Mouse (Mus musculus) forebrain, embryonic 12.5 days (tissue): ENCODE results near the gene Gpr176. TPM values are rescaled to one million over a fixed set of nuclear protein-coding genes. Genes with fewer than 3 reads are reported as not detected.
A peak's percentile ranks its signal among the peaks of the same experiment; 100 is the strongest.

Experiments
- ATAC-seq: fragments of 200-750 bp; cut with Nextera tagmentation; 2 replicates; pipeline ENCODE4 v1.8.0; 2017; ENCODE audit warnings: moderate TSS enrichment; ENCODE audit not compliant: low FRiP score
- H3K27ac ChIP-seq: fragments of 300-500 bp; sonication (generic); 2 replicates; pipeline ENCODE4 v1.5.1; 2016; ENCODE audit warnings: mild to moderate bottlenecking
- H3K27me3 ChIP-seq: fragments of 300-500 bp; sonication (generic); 2 replicates; pipeline ENCODE4 v1.6.1; 2016; ENCODE audit warnings: mild to moderate bottlenecking
- H3K36me3 ChIP-seq: fragments of 300-500 bp; sonication (generic); replicated peaks from 2 replicates; pipeline ENCODE4 v1.6.1; 2016; ENCODE audit warnings: mild to moderate bottlenecking
- H3K4me1 ChIP-seq: fragments of 300-500 bp; sonication (generic); 2 replicates; pipeline ENCODE4 v1.6.1; 2016
- H3K4me2 ChIP-seq: fragments of 300-500 bp; sonication (generic); 2 replicates; pipeline ENCODE4 v1.6.1; 2016; ENCODE audit warnings: mild to moderate bottlenecking, moderate library complexity
- H3K4me3 ChIP-seq: fragments of 300-500 bp; sonication (generic); replicated peaks from 2 replicates; pipeline ENCODE4 v1.5.1; 2016; ENCODE audit warnings: mild to moderate bottlenecking
- H3K9ac ChIP-seq: fragments of 300-500 bp; sonication (generic); 2 replicates; pipeline ENCODE4 v1.6.1; 2016; ENCODE audit warnings: mild to moderate bottlenecking
- H3K9me3 ChIP-seq: fragments of 300-500 bp; sonication (generic); 2 replicates; pipeline ENCODE4 v1.6.1; 2016
- WGBS: fragments of 180-500 bp; shearing (Covaris S2); methylation state at CpG from one replicate; pipeline ENCODE4 v1.1.7; 2016; 5-methylcytosine and 5-hydroxymethylcytosine counted together
- polyA plus RNA-seq: library from polyadenylated mRNA; unstranded; fragments of >200 nt; fragmentation: Nextera tagmentation; extraction: Ambion mirVana; gene quantifications from 2 replicates; pipeline ENCODE4 v1.2.1, GENCODE M21; 2016

Gene Gpr176
- polyA plus RNA-seq, 1 experiment from 2014 or later: 0.82 TPM

DNA sequence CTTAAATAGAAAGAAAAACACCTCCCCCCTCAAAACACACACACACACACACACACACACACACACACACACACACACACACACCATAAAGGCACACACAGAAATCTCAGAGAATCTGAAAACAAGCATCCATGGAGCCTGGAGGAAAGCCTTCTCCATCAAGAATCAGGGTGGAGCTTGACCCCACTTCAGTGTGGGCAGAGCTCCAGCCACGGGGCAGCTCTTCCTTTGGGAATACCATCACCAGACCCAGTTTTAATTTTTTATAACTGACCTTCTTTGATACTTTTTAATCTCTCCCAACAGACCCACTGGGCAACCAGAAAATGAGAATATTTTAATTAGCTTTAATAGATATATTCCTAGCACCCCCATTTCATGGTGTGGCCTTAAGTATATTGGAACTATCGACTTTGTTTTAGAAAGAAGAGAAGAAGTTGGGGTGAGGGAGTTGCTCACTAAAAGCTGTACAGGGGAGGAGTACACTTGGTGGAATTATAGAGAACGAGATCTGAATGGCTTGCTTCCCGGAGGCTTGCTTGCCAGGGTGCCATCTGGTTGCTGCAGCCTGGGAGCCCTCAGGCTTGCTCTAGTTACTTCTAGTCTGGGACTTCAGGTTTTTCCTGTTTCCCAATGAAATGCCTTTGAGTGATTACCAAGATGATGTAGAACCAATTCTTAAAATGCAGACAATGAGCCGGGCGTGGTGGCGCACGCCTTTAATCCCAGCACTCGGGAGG lies 84.7 kb downstream of the Gpr176 start:
- 90% methylated on average over 9 of the region's 9 CpGs for WGBS
- H3K4me3 ChIP-seq: no peak overlapping the region
- H3K9ac ChIP-seq: no peak overlapping the region
- ATAC-seq: no peak
- H3K4me1 ChIP-seq: no peaks in the 10 kb centered on the region; the same call in 1 of the 2 replicates
- no peak overlapping the region for H3K4me2 ChIP-seq
- H3K27me3 ChIP-seq: no peaks in the 10 kb centered on the region
- no peak overlapping the region for H3K27ac ChIP-seq
- no peaks in the 10 kb centered on the region for H3K9me3 ChIP-seq
- no peaks in the 10 kb centered on the region for H3K36me3 ChIP-seq

DNA sequence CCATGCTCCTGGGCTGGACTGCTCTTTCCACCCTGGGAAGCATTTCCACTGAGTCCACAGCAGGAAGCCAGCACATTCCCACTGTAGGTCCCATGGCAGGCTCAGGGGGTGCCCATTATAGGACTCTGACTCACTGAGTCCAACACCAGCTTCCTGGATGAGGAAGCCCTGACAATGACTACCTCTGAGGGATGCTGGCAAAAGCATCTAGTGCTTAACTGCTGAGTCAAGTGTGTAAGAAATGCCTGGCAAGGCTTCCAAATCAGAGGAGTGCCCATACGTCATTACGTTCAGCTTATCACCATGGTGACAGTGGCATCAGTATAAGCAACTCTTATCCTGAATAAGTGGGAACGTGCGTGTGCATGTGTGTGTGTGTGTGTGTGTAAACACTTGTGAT lies 85.5 kb downstream of the Gpr176 start:
- no peaks in the 10 kb centered on the region for H3K27me3 ChIP-seq
- no peak overlapping the region for H3K27ac ChIP-seq
- WGBS: 80% methylated on average over 4 of the region's 4 CpGs
- H3K4me2 ChIP-seq: no peak overlapping the region
- ATAC-seq: no peak
- H3K4me3 ChIP-seq: no peak overlapping the region
- H3K9me3 ChIP-seq: no peaks in the 10 kb centered on the region
- H3K4me1 ChIP-seq: no peaks in the 10 kb centered on the region
- H3K36me3 ChIP-seq: no peaks in the 10 kb centered on the region
- no peak overlapping the region for H3K9ac ChIP-seq

DNA sequence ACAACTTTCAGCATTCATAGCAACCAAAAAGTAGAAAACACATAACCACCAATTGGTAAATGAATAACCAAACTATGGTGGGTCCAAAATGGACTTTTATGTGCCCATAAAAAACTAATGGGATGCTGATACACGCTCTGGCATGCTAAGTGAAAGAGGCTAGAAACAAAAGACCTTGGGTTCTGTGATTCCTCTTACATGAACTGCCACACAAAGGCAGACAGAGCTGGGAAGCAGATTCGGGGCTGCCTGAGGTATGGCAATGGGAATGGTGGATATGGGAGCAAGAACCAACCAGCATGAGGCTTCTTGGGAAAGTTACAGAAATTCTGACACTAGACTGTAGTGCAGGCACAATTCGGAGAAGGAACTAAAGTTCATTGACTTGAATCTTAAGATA lies 90.8 kb downstream of the Gpr176 start:
- H3K36me3 ChIP-seq: no peaks in the 10 kb centered on the region
- H3K4me1 ChIP-seq: no peaks in the 10 kb centered on the region
- no peak overlapping the region for H3K9ac ChIP-seq
- H3K9me3 ChIP-seq: no peaks in the 10 kb centered on the region
- no peak overlapping the region for H3K4me3 ChIP-seq
- H3K27me3 ChIP-seq: no peaks in the 10 kb centered on the region
- WGBS: 80% methylated on average over 3 of the region's 3 CpGs
- no peak for ATAC-seq
- H3K4me2 ChIP-seq: no peak overlapping the region
- H3K27ac ChIP-seq: no peak overlapping the region

DNA sequence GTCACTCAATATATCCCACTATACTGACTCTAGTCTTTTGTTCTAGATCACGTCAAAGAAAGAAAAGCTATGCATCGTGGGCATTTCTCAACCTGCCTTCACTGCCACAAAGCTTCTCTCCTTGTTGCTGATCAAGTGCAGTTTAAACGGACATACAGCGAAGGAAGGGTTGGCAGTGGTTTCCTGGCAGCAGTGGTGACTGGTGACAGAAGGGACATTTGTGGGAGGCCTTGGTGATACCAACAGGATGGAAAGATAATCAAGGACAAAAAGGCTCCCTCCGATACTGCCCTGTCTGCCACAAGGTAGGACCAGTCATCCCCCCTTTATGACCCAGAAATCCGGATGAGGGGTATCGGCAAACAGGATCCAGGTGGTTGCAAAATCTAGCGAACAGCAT lies 95.0 kb downstream of the Gpr176 start:
- no peak overlapping the region for H3K4me3 ChIP-seq
- no peaks in the 10 kb centered on the region for H3K27me3 ChIP-seq
- H3K4me2 ChIP-seq: no peak overlapping the region
- no peaks in the 10 kb centered on the region for H3K36me3 ChIP-seq
- WGBS: 91% methylated on average over 8 of the region's 8 CpGs
- peaks cover 9% of the 10 kb centered on the region; the same call in 1 of the 2 replicates for H3K4me1 ChIP-seq
- ATAC-seq: no peak
- H3K27ac ChIP-seq: no peak overlapping the region
- no peaks in the 10 kb centered on the region for H3K9me3 ChIP-seq
- H3K9ac ChIP-seq: no peak overlapping the region

DNA sequence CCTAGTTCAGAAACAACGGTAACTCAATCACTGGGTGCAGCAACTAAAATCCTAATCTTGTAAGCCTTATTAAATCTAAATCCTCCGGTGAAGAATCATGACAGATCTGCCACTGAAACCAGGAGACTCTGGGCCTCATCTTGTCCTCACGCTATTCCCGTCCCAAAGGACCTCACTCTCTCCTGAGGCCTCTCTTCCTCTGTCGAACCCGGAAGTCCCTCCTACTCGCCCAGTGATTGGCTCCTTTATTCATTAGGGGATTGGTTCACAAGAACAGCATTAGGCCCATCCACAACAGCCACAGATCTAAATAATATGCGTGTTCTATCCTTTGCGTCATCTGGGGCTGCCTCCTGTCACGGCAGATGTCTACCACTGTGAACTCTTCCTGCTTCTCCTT lies 101.6 kb downstream of the Gpr176 start:
- Histone ChIP-seq H3K9ac (no peak overlapping the region), H3K9me3 (no peaks in the 10 kb centered on the region), H3K27me3 (no peaks in the 10 kb centered on the region), H3K4me1 (peaks cover 9% of the 10 kb centered on the region; the same call in 1 of the 2 replicates), H3K27ac (no peak overlapping the region), H3K36me3 (no peaks in the 10 kb centered on the region), H3K4me3 (no peak overlapping the region), H3K4me2 (no peak overlapping the region)
- ATAC-seq: no peak
- WGBS: 91% methylated on average over 10 of the region's 10 CpGs

DNA sequence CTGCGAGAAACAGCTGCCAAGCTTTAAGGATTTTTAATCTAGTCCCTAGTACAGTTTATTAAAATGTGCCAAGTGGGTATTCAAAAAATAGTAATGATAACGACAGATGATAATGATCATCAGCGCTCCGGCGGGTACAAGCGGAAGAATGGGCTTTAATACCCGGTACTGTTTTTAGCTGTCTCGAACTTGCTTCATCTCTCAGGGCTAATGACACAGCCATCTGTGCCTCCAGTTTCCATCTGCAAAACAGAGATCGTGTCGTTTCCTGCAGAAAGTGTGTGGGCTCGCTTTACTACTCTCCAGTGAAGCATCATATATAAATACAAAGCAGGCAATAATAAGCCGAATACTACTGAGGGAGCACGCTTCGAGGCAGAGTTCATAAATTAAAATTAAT lies 103.0 kb downstream of the Gpr176 start:
- H3K4me1 ChIP-seq: peaks cover 7% of the 10 kb centered on the region; the same call in 1 of the 2 replicates
- H3K36me3 ChIP-seq: no peaks in the 10 kb centered on the region
- WGBS: 76% methylated on average over 14 of the region's 14 CpGs
- no peak overlapping the region for H3K4me2 ChIP-seq
- no peaks in the 10 kb centered on the region for H3K27me3 ChIP-seq
- H3K9me3 ChIP-seq: no peaks in the 10 kb centered on the region
- no peak overlapping the region for H3K9ac ChIP-seq
- ATAC-seq: no peak
- H3K4me3 ChIP-seq: no peak overlapping the region
- H3K27ac ChIP-seq: no peak overlapping the region

DNA sequence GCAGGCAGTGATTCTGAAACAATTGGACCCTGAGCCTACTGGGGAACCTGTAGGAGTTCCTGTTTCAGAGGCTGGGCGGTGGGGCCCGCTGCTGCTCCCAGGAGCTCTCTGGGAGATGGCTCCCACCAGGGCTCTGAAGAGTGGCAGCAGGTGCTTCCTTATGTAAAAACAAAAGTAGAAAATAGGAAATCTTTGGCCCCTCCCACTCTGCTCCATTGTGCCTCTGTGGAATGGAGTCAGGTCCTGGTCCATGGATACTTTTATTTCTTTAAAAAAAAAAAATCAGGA lies 109.4 kb downstream of the Gpr176 start:
- no peaks in the 10 kb centered on the region for H3K36me3 ChIP-seq
- H3K4me3 ChIP-seq: no peak overlapping the region
- no peak overlapping the region for H3K27ac ChIP-seq
- peaks cover 4% of the 10 kb centered on the region for H3K27me3 ChIP-seq
- H3K9me3 ChIP-seq: no peaks in the 10 kb centered on the region
- ATAC-seq: no peak
- H3K4me2 ChIP-seq: no peak overlapping the region
- H3K4me1 ChIP-seq: no peaks in the 10 kb centered on the region
- H3K9ac ChIP-seq: no peak overlapping the region
- WGBS: 64% methylated on average over 2 of the region's 2 CpGs

DNA sequence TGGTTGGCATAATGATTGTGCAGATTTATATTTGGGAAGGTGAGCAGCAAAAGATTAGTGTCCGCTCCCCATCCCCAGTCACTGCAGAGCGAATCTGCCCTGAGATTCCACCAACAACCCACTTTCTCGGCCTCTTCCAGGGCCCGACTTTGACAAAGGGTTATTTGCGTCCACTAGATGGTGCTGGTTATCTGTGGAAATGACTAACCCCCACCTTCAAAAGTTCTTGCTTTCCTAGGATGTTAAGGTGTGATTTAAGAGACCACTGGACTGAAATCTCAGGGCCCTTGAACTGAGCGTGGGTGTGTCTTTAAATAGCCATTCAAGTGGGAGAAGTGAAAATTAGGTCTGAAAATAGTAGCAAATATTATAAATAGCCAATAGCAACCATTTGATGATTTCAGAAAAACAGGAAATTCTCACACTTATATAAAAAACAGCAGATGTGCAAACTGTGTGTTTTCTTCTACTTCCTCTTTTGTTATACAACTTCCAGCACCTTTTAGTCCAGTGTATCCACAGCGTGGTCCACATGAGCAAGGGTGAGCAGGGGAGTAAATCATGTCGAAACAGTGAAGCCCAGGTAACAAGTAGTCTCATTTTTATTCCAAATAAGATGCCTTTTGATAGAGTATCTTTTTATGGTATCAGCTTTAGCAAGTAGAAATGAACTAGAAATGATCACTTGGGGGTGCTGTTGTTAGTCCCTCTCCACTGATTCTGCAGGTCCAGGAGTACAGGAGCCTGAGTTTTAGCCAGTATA lies 109.9 kb downstream of the Gpr176 start:
- H3K9me3 ChIP-seq: no peaks in the 10 kb centered on the region
- no peak overlapping the region for H3K4me2 ChIP-seq
- H3K27me3 ChIP-seq: peaks cover 4% of the 10 kb centered on the region
- no peaks in the 10 kb centered on the region for H3K36me3 ChIP-seq
- H3K27ac ChIP-seq: no peak overlapping the region
- ATAC-seq: peak; percentile 51; the same call in 1 of the 2 replicates
- WGBS: 22% methylated on average over 8 of the region's 8 CpGs
- no peak overlapping the region for H3K9ac ChIP-seq
- H3K4me3 ChIP-seq: no peak overlapping the region
- H3K4me1 ChIP-seq: no peaks in the 10 kb centered on the region

DNA sequence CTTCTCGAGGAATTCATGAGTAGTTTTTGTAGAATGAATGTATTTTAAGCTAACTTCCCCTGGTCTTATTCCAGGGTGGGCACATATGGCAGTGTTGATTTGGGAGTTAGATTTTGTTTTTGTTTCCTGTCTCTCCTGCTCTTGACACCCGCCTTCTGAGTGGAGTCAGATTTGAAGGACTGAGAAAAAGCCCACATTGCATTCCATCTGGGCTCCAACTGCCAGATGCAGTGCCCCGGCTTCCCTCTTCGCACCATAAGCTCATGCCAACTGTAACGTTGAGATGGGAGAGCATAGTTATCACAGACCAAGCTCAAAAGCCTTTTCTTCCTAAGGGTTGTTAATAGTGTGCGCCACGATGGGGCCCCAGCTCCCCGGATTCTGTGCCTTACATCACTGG lies 110.5 kb downstream of the Gpr176 start:
- no peaks in the 10 kb centered on the region for H3K36me3 ChIP-seq
- H3K27ac ChIP-seq: no peak overlapping the region
- H3K4me3 ChIP-seq: no peak overlapping the region
- H3K9me3 ChIP-seq: no peaks in the 10 kb centered on the region
- H3K4me1 ChIP-seq: no peaks in the 10 kb centered on the region
- peaks cover 4% of the 10 kb centered on the region for H3K27me3 ChIP-seq
- H3K4me2 ChIP-seq: no peak overlapping the region
- H3K9ac ChIP-seq: no peak overlapping the region
- 71% methylated on average over 8 of the region's 8 CpGs for WGBS
- no peak for ATAC-seq

DNA sequence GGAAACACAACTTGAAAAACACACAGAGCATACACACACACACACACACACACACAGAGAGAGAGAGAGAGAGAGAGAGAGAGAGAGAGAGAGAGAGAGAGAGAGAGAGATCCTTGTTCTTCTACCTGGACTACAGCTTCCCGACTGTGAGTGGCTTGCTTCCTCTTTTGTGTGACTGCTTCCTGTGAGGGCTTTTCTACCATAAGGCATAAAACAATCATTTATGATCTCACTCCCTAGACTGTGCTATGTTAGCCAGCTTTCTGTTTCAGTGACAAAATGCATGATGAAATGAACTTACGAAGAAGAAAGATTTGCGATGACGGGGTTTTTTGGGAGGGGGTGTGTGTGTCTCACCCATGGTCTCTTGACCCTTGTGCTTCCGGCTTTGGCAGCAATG lies 113.5 kb downstream of the Gpr176 start:
- Histone ChIP-seq H3K4me3 (no peak overlapping the region), H3K27me3 (peaks cover 4% of the 10 kb centered on the region), H3K36me3 (no peaks in the 10 kb centered on the region), H3K27ac (no peak overlapping the region), H3K4me2 (no peak overlapping the region), H3K4me1 (peaks cover 5% of the 10 kb centered on the region; the same call in 1 of the 2 replicates), H3K9me3 (no peaks in the 10 kb centered on the region), H3K9ac (no peak overlapping the region)
- 89% methylated on average over 5 of the region's 5 CpGs for WGBS
- no peak for ATAC-seq

DNA sequence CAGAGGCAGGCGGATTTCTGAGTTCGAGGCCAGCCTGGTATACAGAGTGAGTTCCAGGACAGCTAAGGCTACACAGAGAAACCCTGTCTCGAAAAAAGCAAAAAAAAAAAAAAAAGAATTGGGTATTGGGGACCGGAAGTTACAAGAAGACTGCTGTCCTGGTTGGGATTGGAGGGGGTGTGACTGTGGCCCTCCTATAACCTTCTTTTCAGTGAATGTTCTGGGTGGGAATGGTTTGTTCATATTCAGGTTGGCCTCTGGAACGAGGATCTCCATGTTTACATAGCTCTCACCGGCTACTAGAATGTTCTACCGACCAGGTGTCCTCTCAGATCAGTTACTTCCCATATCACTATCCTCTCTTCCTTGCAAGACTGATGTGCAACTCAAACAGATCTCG lies 116.1 kb downstream of the Gpr176 start:
- ATAC-seq: 0 out of 2 replicates have a peak, but pooled peaks have one; percentile 25
- Histone ChIP-seq H3K4me2 (peak overlapping the region; percentile 62), H3K27ac (no peak overlapping the region)

DNA sequence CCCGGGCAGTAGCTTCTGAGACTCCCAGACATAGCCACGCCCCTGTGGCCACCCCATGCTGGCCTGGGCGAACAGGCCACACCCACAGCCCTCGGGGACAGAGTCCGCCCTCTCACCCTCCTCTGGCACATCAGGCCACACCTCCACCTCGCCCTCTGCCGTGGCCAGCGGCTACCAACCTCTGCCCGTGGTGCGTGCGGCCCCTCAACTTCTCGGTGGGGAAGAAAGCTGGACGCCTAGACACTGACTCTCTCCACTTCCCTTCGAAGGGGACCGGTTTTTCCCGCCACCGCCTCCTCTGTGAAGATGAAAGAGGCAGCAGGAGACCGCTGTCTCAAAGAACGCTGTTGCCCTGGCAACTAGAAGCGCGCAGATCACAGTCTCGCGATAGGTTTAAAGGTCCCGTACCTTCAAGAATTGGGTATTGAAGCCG lies 116.6 kb downstream of the Gpr176 start, which contains the start of gene Fsip1:
Fsip1 (minus strand) TSS at position 346 of the 433 bp plus-strand sequence.
- under 1% methylated on average over 25 of the region's 25 CpGs for WGBS
- ATAC-seq: peak; percentile 96
- Histone ChIP-seq H3K4me1 (peaks cover 5% of the 10 kb centered on the region; the same call in 1 of the 2 replicates), H3K4me3 (peak within 1 kb of the TSS; percentile 47), H3K4me2 (peak within 1 kb of the TSS; percentile 62), H3K27ac (0 out of 2 replicates have a peak within 1 kb of the TSS, but pooled peaks have one; percentile 13), H3K36me3 (no peaks in the 10 kb centered on the region), H3K9me3 (no peaks in the 10 kb centered on the region), H3K9ac (peak within 1 kb of the TSS; percentile 42; the same call in 1 of the 2 replicates), H3K27me3 (no peaks in the 10 kb centered on the region)

More for the DNA sequence above, 116.1 kb downstream of the Gpr176 start:
- Histone ChIP-seq H3K27me3 (no peaks in the 10 kb centered on the region), H3K9ac (no peak overlapping the region), H3K9me3 (no peaks in the 10 kb centered on the region), H3K36me3 (no peaks in the 10 kb centered on the region), H3K4me1 (peaks cover 5% of the 10 kb centered on the region; the same call in 1 of the 2 replicates), H3K4me3 (peak overlapping the region; percentile 47)
- WGBS: 80% methylated on average over 8 of the region's 8 CpGs
